Mouse (Mus musculus) liver, postnatal 0 days (tissue): ENCODE measurements around the gene Epha8.

Experiments
- CTCF ChIP-seq: sonication (generic); IDR thresholded peaks from 2 replicates; pipeline ENCODE4 v1.5.1; 2016; ENCODE audit warnings: antibody characterized with exemption, low read depth
- EP300 ChIP-seq: IDR thresholded peaks from 2 replicates; pipeline ENCODE4 v1.6.1; 2016; ENCODE audit warnings: antibody characterized with exemption, low read depth, mild to moderate bottlenecking

DNA sequence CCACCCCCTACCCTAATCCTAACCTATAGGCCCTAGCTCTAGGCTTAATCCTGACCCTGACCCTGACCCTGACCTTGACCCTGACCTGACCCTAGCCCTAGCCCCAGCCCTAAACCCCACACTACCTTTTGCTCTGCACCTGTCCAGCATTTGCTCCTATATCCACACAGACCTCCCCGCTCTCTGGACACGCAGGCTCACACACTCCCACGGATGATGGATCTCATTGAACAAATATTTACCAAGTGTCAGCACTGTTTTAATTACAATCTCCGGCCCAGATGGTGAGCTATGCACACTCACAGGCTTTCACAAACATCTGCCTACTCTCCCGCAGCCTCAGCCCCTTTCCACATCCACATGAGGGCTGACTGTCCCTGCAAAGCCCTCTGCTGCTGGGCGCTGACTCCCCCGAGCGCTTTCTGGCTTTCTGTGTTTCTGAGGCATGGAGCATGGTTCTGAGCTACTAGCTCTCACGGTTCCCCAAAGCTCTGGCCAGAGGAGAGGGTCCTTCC is 58.5 kb downstream of the Epha8 start:
- no peak for TF ChIP-seq CTCF
- TF ChIP-seq EP300: no peak
